Mouse (Mus musculus): ENCODE measurements at regions not wholly inside any gene's neighbourhood (a gene's known extent, or its start where the extent isn't known, plus 50 kb on each side); places are given as distances from the start of the nearest gene placed in this dataset.
A peak's percentile ranks its signal among the peaks of the same experiment; 100 is the strongest.

DNA sequence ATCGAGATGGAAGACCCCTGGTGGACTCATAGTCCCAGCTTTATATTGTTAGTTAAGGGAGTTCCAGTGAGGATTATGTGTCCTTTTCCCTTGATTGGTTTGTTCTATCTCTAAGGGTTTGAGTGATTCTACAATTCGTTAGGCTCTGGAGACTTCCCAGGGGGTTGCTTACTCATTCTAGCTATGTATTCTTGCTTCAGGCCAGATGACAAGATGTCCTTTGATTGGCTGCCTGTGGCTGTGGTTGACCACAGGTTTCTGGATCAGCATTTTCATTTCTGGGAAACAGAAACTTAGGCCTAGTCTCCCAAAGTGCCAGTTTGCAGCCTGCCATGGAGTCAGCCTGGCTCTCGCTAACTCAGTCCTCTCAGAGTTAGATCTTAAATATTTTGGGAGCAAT, 119.3 kb upstream of the H2al1n start:
- DNase-seq = no peak

DNA sequence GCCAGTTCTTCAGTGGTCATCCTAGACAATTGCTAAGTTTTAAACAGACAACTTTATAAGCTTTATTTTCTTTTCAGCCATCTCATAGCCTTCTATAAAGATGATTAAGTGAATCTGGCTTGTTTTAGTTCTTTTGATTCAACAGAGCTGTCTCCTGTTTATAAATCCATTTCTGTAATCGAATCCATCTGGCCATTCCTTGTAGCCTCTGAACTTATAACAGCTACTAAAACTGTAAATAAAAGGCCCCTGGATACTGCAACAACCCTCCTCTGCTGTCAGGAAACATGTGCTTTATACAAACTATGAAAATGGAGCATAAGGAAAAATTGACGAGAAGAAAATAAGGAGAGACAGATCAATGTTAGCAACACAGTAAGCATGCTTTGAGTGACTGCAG, 77.4 kb upstream of the H2al1n start:
- DNase-seq = no peak

DNA sequence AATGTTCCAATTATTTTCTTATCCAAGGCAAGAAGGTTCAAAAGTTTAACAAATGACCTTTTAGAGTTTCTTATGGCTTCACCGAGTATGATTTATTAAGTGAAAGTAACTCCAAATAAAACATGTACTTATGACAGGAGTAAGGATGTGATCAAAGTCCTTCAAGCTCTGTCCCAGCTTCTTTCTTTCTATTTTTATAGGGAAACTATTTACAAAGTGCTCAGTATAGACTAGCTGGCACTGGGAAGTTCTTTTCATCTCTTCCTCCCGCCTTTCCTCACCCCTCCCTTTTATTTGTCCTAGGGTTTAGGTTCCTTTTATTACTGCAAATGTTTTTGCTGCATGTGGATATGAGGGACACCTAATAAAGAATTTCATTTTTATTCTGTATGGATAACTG, 76.3 kb upstream of the H2al1n start:
- DNase-seq = no peak

GRCm38 (mm10) chrX:14138481-14138880, 72.5 kb upstream of the H2al1n start:
- DNase-seq = peak in 1 of 2 experiments; percentile 2
